Mouse (Mus musculus) liver, embryonic 14.5 days (tissue): ENCODE measurements around the gene Gm49601.

ENCODE experiments used
- CTCF ChIP-seq: IDR thresholded peaks from 2 replicates; pipeline ENCODE4 v1.5.1; 2016; ENCODE audit warnings: antibody characterized with exemption, low read depth, control low read depth
- EP300 ChIP-seq: IDR thresholded peaks from 2 replicates; pipeline ENCODE4 v1.6.1; 2016; ENCODE audit warnings: antibody characterized with exemption, low read depth

- no peak for TF ChIP-seq CTCF
- TF ChIP-seq EP300: no peak
These were observed 21.9 kb downstream of the Gm49601 start for GRCm38 (mm10) chr16:18604267-18604701.
